Mouse (Mus musculus) heart, postnatal 0 days (tissue): ENCODE results near the gene Tnip2.

ENCODE experiments used
- CTCF ChIP-seq: IDR thresholded peaks from 2 replicates; pipeline ENCODE4 v1.5.1; 2016; ENCODE audit warnings: antibody characterized with exemption, control low read depth, low read depth
- EP300 ChIP-seq: IDR thresholded peaks from 2 replicates; pipeline ENCODE4 v1.6.1; 2016; ENCODE audit warnings: antibody characterized with exemption, low read depth

GRCm38 (mm10) chr5:34468039-34468775 is 45.6 kb downstream of the Tnip2 start:
- TF ChIP-seq CTCF, result no peak
- TF ChIP-seq EP300, result no peak
